Mouse (Mus musculus): ENCODE measurements around the gene Gm47969. TPM values are rescaled to one million over a fixed set of nuclear protein-coding genes. Genes with fewer than 3 reads are reported as not detected.
A peak's percentile ranks its signal among the peaks of the same experiment; 100 is the strongest.

Gene Gm47969
- polyA plus RNA-seq, 1 experiment from 2014 or later = not detected

- H3K36me3 ChIP-seq = no peaks in the 10 kb centered on the region
- 1% methylated on average over 25 of the region's 25 CpGs for WGBS
- peak within 1 kb of the TSS; percentile 63 for H3K4me3 ChIP-seq
- peaks cover 5% of the 10 kb centered on the region for H3K4me1 ChIP-seq (replicated peaks)
- peak within 1 kb of the TSS; percentile 72 for H3K4me2 ChIP-seq
- no peaks in the 10 kb centered on the region for H3K27me3 ChIP-seq
- H3K9me3 ChIP-seq (replicated peaks) = no peaks in the 10 kb centered on the region
- peak within 1 kb of the TSS; percentile 51 for H3K9ac ChIP-seq
- peak; percentile 66; the same call in 1 of the 2 replicates for ATAC-seq (replicated peaks; ENCODE audit: insufficient number of reproducible peaks, insufficient read depth, low FRiP score, low read depth)
- H3K27ac ChIP-seq = peak within 1 kb of the TSS; percentile 61
Observed at GRCm38 (mm10) chr1:83038109-83038672, 6.5 kb upstream of the Gm47969 start, which contains the start of gene Slc19a3. Gene Slc19a3 (minus strand): TSS chr1:83038448.

- H3K27ac ChIP-seq = no peak overlapping the region
- no peak overlapping the region for H3K4me3 ChIP-seq
- peaks cover 5% of the 10 kb centered on the region for H3K4me1 ChIP-seq (replicated peaks)
- no peak for ATAC-seq (replicated peaks; ENCODE audit: insufficient number of reproducible peaks, insufficient read depth, low FRiP score, low read depth)
- H3K9ac ChIP-seq = no peak overlapping the region
- H3K9me3 ChIP-seq (replicated peaks) = no peaks in the 10 kb centered on the region
- WGBS = 79% methylated on average over 4 of the region's 4 CpGs
- no peak overlapping the region for H3K4me2 ChIP-seq
- H3K36me3 ChIP-seq = no peaks in the 10 kb centered on the region
- no peaks in the 10 kb centered on the region for H3K27me3 ChIP-seq
Observed at GRCm38 (mm10) chr1:83039080-83039479, 5.7 kb upstream of the Gm47969 start.

- no peaks in the 10 kb centered on the region for H3K27me3 ChIP-seq
- peaks cover 5% of the 10 kb centered on the region for H3K4me1 ChIP-seq (replicated peaks)
- no peak for ATAC-seq (replicated peaks; ENCODE audit: insufficient number of reproducible peaks, insufficient read depth, low FRiP score, low read depth)
- H3K9me3 ChIP-seq (replicated peaks) = no peaks in the 10 kb centered on the region
- H3K36me3 ChIP-seq = no peaks in the 10 kb centered on the region
- H3K4me2 ChIP-seq = no peak within 1 kb of the TSS
- no peak within 1 kb of the TSS for H3K9ac ChIP-seq
- WGBS = 89% methylated on average over 2 of the region's 2 CpGs
- no peak within 1 kb of the TSS for H3K27ac ChIP-seq
- H3K4me3 ChIP-seq = no peak within 1 kb of the TSS
Observed at GRCm38 (mm10) chr1:83042380-83042779, 2.4 kb upstream of the Gm47969 start, which contains the start of gene Krtap28-10. Gene Krtap28-10 (minus strand): TSS chr1:83042480.

- H3K27ac ChIP-seq = no peak overlapping the region
- H3K9me3 ChIP-seq (replicated peaks) = no peaks in the 10 kb centered on the region
- no peaks in the 10 kb centered on the region for H3K36me3 ChIP-seq
- H3K4me1 ChIP-seq (replicated peaks) = peaks cover 10% of the 10 kb centered on the region
- H3K4me3 ChIP-seq = no peak overlapping the region
- ATAC-seq (replicated peaks; ENCODE audit: insufficient number of reproducible peaks, insufficient read depth, low FRiP score, low read depth) = no peak
- H3K4me2 ChIP-seq = no peak overlapping the region
- H3K9ac ChIP-seq = no peak overlapping the region
- WGBS = 74% methylated on average over 1 of the region's 1 CpGs
- no peaks in the 10 kb centered on the region for H3K27me3 ChIP-seq
Observed at GRCm38 (mm10) chr1:83058481-83058880, 13.7 kb downstream of the Gm47969 start.

GRCm38 (mm10) chr1:83059278-83059677 lies 14.5 kb downstream of the Gm47969 start, which contains the start of gene A030005K14Rik:
Gene A030005K14Rik (minus strand): TSS chr1:83059378.
- no peak for ATAC-seq (replicated peaks; ENCODE audit: insufficient number of reproducible peaks, insufficient read depth, low FRiP score, low read depth)
- H3K36me3 ChIP-seq = no peaks in the 10 kb centered on the region
- H3K4me3 ChIP-seq = no peak within 1 kb of the TSS
- peaks cover 10% of the 10 kb centered on the region for H3K4me1 ChIP-seq (replicated peaks)
- H3K4me2 ChIP-seq = no peak within 1 kb of the TSS
- H3K27ac ChIP-seq = no peak within 1 kb of the TSS
- H3K9me3 ChIP-seq (replicated peaks) = no peaks in the 10 kb centered on the region
- H3K27me3 ChIP-seq = no peaks in the 10 kb centered on the region
- WGBS = 61% methylated on average over 9 of the region's 9 CpGs
- H3K9ac ChIP-seq = no peak within 1 kb of the TSS

- no peak for ATAC-seq (replicated peaks; ENCODE audit: insufficient number of reproducible peaks, insufficient read depth, low FRiP score, low read depth)
- Histone ChIP-seq H3K4me3 (no peak within 1 kb of the TSS), H3K4me1 (replicated peaks) (peaks cover 10% of the 10 kb centered on the region), H3K9ac (no peak within 1 kb of the TSS), H3K9me3 (replicated peaks) (no peaks in the 10 kb centered on the region), H3K27ac (no peak within 1 kb of the TSS), H3K27me3 (no peaks in the 10 kb centered on the region), H3K4me2 (no peak within 1 kb of the TSS), H3K36me3 (no peaks in the 10 kb centered on the region)
- 74% methylated on average over 4 of the region's 4 CpGs for WGBS
Observed at GRCm38 (mm10) chr1:83060643-83061042, 15.9 kb downstream of the Gm47969 start, which contains the start of gene Krtap28-13. Gene Krtap28-13 (plus strand): TSS chr1:83060930.

- H3K4me1 ChIP-seq (replicated peaks) = peaks cover 7% of the 10 kb centered on the region
- H3K9me3 ChIP-seq (replicated peaks) = no peaks in the 10 kb centered on the region
- WGBS = 24% methylated on average over 3 of the region's 3 CpGs
- no peak overlapping the region for H3K27ac ChIP-seq
- H3K9ac ChIP-seq = no peak overlapping the region
- no peaks in the 10 kb centered on the region for H3K27me3 ChIP-seq
- H3K4me3 ChIP-seq = no peak overlapping the region
- ATAC-seq (replicated peaks; ENCODE audit: insufficient number of reproducible peaks, insufficient read depth, low FRiP score, low read depth) = no peak
- H3K36me3 ChIP-seq = no peaks in the 10 kb centered on the region
- H3K4me2 ChIP-seq = no peak overlapping the region
Observed at GRCm38 (mm10) chr1:83064851-83065250, 20.1 kb downstream of the Gm47969 start.

GRCm38 (mm10) chr1:83066577-83066976 lies 21.8 kb downstream of the Gm47969 start:
- Histone ChIP-seq H3K9ac (no peak overlapping the region), H3K9me3 (replicated peaks) (no peaks in the 10 kb centered on the region), H3K4me3 (no peak overlapping the region), H3K36me3 (no peaks in the 10 kb centered on the region), H3K27me3 (no peaks in the 10 kb centered on the region), H3K27ac (no peak overlapping the region), H3K4me2 (no peak overlapping the region), H3K4me1 (replicated peaks) (no peaks in the 10 kb centered on the region)
- 88% methylated on average over 4 of the region's 4 CpGs for WGBS
- ATAC-seq (replicated peaks; ENCODE audit: insufficient number of reproducible peaks, insufficient read depth, low FRiP score, low read depth) = no peak

GRCm38 (mm10) chr1:83067205-83067604 lies 22.5 kb downstream of the Gm47969 start:
- no peak overlapping the region for H3K27ac ChIP-seq
- no peak overlapping the region for H3K4me3 ChIP-seq
- H3K9ac ChIP-seq = no peak overlapping the region
- H3K36me3 ChIP-seq = no peaks in the 10 kb centered on the region
- ATAC-seq (replicated peaks; ENCODE audit: insufficient number of reproducible peaks, insufficient read depth, low FRiP score, low read depth) = no peak
- H3K4me2 ChIP-seq = no peak overlapping the region
- no peaks in the 10 kb centered on the region for H3K9me3 ChIP-seq (replicated peaks)
- no peaks in the 10 kb centered on the region for H3K4me1 ChIP-seq (replicated peaks)
- WGBS = 85% methylated on average over 10 of the region's 10 CpGs
- H3K27me3 ChIP-seq = no peaks in the 10 kb centered on the region

- no peak for ATAC-seq (replicated peaks; ENCODE audit: insufficient number of reproducible peaks, insufficient read depth, low FRiP score, low read depth)
- Histone ChIP-seq H3K27me3 (no peaks in the 10 kb centered on the region), H3K4me3 (peak overlapping the region; percentile 39), H3K36me3 (no peaks in the 10 kb centered on the region), H3K4me2 (peak overlapping the region; percentile 52), H3K27ac (no peak overlapping the region), H3K4me1 (replicated peaks) (no peaks in the 10 kb centered on the region), H3K9ac (no peak overlapping the region), H3K9me3 (replicated peaks) (no peaks in the 10 kb centered on the region)
- WGBS = 39% methylated on average over 15 of the region's 15 CpGs
Observed at GRCm38 (mm10) chr1:83075526-83076189, 30.9 kb downstream of the Gm47969 start.

GRCm38 (mm10) chr1:83076190-83076917 lies 31.6 kb downstream of the Gm47969 start:
- Histone ChIP-seq H3K27ac (no peak overlapping the region), H3K36me3 (no peaks in the 10 kb centered on the region), H3K9ac (no peak overlapping the region), H3K4me3 (peak overlapping the region; percentile 39), H3K4me1 (replicated peaks) (no peaks in the 10 kb centered on the region), H3K9me3 (replicated peaks) (no peaks in the 10 kb centered on the region), H3K27me3 (no peaks in the 10 kb centered on the region), H3K4me2 (peak overlapping the region; percentile 52)
- 44% methylated on average over 11 of the region's 11 CpGs for WGBS
- no peak for ATAC-seq (replicated peaks; ENCODE audit: insufficient number of reproducible peaks, insufficient read depth, low FRiP score, low read depth)

Data from heart, embryonic 15.5 days (tissue).